Mouse (Mus musculus): ENCODE measurements at regions not wholly inside any gene's neighbourhood (a gene's known extent, or its start where the extent isn't known, plus 50 kb on each side); places are given as distances from the start of the nearest gene placed in this dataset.
A peak's percentile ranks its signal among the peaks of the same experiment; 100 is the strongest.

GRCm38 (mm10) chr13:58716584-58716983 lies 89.8 kb upstream of the Ntrk2 start:
- no peak for ATAC-seq (ENCODE audit: insufficient number of reproducible peaks, insufficient read depth, low FRiP score, low TSS enrichment)
- Histone ChIP-seq H3K4me2 (replicated peaks) (no peak overlapping the region), H3K36me3 (no peaks in the 10 kb centered on the region), H3K4me1 (no peaks in the 10 kb centered on the region), H3K4me3 (no peak overlapping the region), H3K9me3 (no peaks in the 10 kb centered on the region), H3K27ac (no peak overlapping the region), H3K27me3 (no peaks in the 10 kb centered on the region), H3K9ac (no peak overlapping the region)
- 78% methylated on average over 1 of the region's 1 CpGs for WGBS

DNA sequence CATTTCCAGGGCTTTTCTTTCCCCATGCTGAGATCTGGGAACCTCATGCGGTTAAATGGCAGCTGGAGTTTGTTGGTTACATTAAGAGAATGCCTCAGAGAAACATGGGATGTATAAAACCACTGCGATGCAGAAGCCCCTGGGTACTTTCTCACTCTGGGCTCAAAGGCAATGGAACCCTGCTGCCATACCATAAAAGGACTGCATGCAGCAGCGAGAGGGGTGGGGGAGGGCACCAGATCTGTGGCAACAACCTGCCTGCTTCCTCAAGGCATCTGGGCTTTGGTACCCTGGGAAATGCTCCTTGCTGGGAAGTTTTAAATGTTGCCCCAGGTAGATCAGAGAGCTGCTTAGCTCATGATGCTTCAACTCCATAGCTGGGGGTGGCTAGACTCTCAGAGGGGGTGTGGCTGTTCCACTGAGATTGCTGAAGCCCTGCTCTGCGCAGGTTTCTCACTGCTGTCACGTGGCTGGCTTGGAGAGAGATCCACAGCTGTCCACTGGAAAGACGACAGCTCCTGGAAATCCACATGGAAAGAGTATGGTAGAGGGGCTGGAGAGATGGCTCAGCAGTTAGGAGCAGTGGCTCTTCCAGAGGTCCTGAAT lies 75.8 kb upstream of the Ntrk2 start:
- ATAC-seq (ENCODE audit: insufficient number of reproducible peaks, insufficient read depth, low FRiP score, low TSS enrichment), result no peak
- H3K36me3 ChIP-seq, result no peaks in the 10 kb centered on the region
- H3K27ac ChIP-seq, result no peak overlapping the region
- peak overlapping the region; percentile 2; the same call in 1 of the 2 replicates for H3K4me2 ChIP-seq (replicated peaks)
- no peak overlapping the region for H3K9ac ChIP-seq
- no peak overlapping the region for H3K4me3 ChIP-seq
- WGBS, result 14% methylated on average over 6 of the region's 6 CpGs
- no peaks in the 10 kb centered on the region for H3K9me3 ChIP-seq
- H3K27me3 ChIP-seq, result no peaks in the 10 kb centered on the region
- H3K4me1 ChIP-seq, result peaks cover 6% of the 10 kb centered on the region; the same call in 1 of the 2 replicates

DNA sequence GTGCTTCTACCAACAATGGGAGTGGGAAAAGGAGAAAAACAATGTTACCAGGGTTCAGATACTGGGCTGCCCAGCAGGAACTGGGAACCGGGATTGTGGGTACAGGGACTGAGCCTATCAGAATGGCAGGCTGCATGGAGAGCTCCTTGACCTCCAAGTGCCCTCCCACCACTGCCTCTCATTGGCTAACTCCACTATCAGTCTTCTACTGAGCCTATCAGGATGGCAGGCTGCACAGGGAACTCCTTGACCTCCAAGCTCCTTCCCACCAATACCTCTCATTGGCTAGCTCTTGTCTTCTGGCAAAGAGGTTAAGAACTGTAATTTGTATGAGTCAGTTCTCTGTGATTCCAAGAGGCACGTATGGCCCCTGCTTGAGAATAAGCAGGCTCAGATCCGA lies 73.6 kb upstream of the Ntrk2 start:
- peaks cover 6% of the 10 kb centered on the region; the same call in 1 of the 2 replicates for H3K4me1 ChIP-seq
- H3K36me3 ChIP-seq, result no peaks in the 10 kb centered on the region
- H3K4me2 ChIP-seq (replicated peaks), result no peak overlapping the region
- H3K27me3 ChIP-seq, result no peaks in the 10 kb centered on the region
- ATAC-seq (ENCODE audit: insufficient number of reproducible peaks, insufficient read depth, low FRiP score, low TSS enrichment), result no peak
- H3K27ac ChIP-seq, result no peak overlapping the region
- H3K9ac ChIP-seq, result no peak overlapping the region
- 81% methylated on average over 3 of the region's 3 CpGs for WGBS
- no peaks in the 10 kb centered on the region for H3K9me3 ChIP-seq
- H3K4me3 ChIP-seq, result no peak overlapping the region

DNA sequence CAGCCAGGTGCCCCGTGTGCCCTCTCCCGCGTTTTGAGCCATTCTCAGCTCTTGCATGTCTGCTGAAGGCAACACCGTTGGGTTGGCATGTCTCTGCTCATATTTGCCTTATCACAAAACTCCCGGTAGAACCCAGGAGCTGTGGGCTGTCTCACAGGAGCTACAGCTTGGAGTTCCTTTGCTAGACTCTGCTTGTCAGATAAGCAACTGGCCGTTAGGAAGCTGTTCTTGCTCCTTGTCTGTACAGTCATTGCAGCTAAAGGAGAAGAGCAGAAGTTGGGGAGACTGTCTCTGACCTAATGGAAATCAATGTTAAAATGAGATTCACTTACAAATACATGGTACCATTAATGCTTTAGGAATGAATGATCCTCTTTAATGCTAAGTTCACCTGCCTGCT lies 72.8 kb upstream of the Ntrk2 start:
- no peaks in the 10 kb centered on the region for H3K9me3 ChIP-seq
- H3K36me3 ChIP-seq, result no peaks in the 10 kb centered on the region
- H3K4me3 ChIP-seq, result no peak overlapping the region
- no peaks in the 10 kb centered on the region for H3K27me3 ChIP-seq
- H3K4me1 ChIP-seq, result peaks cover 6% of the 10 kb centered on the region; the same call in 1 of the 2 replicates
- no peak overlapping the region for H3K9ac ChIP-seq
- 91% methylated on average over 6 of the region's 6 CpGs for WGBS
- ATAC-seq (ENCODE audit: insufficient number of reproducible peaks, insufficient read depth, low FRiP score, low TSS enrichment), result no peak
- H3K27ac ChIP-seq, result no peak overlapping the region
- no peak overlapping the region for H3K4me2 ChIP-seq (replicated peaks)

DNA sequence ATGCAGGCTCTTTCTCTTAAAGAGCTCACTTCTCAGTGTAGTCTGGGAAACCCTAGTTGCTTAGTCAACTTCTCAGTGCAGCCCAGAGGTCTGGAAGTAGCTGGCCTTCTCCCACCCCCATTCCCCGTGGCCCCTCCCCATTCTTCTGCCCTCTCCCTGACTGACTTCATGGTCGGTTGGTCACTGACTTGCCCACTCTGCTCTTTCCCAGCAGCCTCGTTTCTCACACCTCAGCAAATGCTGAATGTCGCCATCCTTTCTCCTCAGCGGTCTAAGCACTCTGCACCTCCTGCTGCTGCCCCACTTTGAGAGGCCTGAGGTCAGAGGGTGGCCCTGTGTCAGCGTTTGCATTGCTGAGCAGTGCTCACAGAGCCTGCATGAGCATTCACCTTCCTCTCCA lies 70.8 kb upstream of the Ntrk2 start:
- WGBS, result 16% methylated on average over 6 of the region's 6 CpGs
- no peak for ATAC-seq (ENCODE audit: insufficient number of reproducible peaks, insufficient read depth, low FRiP score, low TSS enrichment)
- Histone ChIP-seq H3K36me3 (no peaks in the 10 kb centered on the region), H3K9me3 (no peaks in the 10 kb centered on the region), H3K27me3 (no peaks in the 10 kb centered on the region), H3K9ac (no peak overlapping the region), H3K27ac (no peak overlapping the region), H3K4me1 (peaks cover 2% of the 10 kb centered on the region; the same call in 1 of the 2 replicates), H3K4me3 (no peak overlapping the region), H3K4me2 (replicated peaks) (no peak overlapping the region)

DNA sequence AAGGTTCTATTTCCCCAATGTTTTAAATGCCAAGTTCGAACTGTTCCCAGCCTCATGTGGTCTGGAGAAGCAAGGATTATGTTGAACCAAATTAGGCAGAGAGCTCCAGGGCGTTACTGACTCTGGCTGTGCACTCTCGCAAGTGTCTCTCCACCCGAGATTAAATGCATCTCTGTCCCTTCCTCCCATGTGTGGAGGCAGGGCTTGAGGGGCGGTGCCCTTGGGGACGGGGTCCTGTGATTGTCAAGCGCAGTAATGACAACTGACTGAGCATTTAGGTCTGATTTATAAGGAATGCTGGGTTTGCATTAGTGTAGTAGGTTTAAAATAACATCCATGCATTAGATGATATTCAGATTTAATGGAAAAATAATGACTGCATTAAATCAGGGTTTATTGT lies 65.6 kb upstream of the Ntrk2 start:
- Histone ChIP-seq H3K4me3 (no peak overlapping the region), H3K9me3 (no peaks in the 10 kb centered on the region), H3K36me3 (no peaks in the 10 kb centered on the region), H3K9ac (no peak overlapping the region), H3K4me2 (replicated peaks) (no peak overlapping the region), H3K4me1 (no peaks in the 10 kb centered on the region), H3K27me3 (0 out of 2 replicates have a peak, but pooled peaks cover 2% of the 10 kb centered on the region), H3K27ac (no peak overlapping the region)
- no peak for ATAC-seq (ENCODE audit: insufficient number of reproducible peaks, insufficient read depth, low FRiP score, low TSS enrichment)
- WGBS, result 59% methylated on average over 7 of the region's 7 CpGs

- Histone ChIP-seq H3K9ac (no peak overlapping the region), H3K36me3 (no peaks in the 10 kb centered on the region), H3K27ac (no peak overlapping the region), H3K4me2 (replicated peaks) (no peak overlapping the region), H3K4me1 (no peaks in the 10 kb centered on the region), H3K9me3 (no peaks in the 10 kb centered on the region), H3K27me3 (0 out of 2 replicates have a peak, but pooled peaks cover 2% of the 10 kb centered on the region), H3K4me3 (no peak overlapping the region)
- ATAC-seq (ENCODE audit: insufficient number of reproducible peaks, insufficient read depth, low FRiP score, low TSS enrichment), result no peak
- WGBS, result 91% methylated on average over 3 of the region's 3 CpGs
Measured at GRCm38 (mm10) chr13:58746056-58746455, 60.3 kb upstream of the Ntrk2 start.

DNA sequence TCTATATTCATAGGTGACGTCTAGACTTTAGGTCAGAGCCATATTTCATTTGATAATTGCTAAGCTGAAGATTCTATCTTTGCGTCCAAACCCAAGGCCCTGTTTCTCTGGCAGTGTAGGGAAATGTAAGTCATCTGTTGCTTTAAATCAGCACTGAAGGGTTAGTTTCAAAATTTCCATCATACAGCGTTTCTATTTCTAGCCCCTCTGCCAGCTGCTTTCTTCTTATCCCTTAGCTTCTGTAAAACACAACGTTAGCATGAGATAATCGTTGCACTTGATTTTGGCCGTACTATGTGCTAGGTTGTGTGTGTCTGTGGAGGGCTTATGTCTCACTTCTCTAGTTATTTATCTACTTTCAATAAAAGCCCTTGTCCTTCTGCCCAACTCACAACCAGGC lies 58.7 kb upstream of the Ntrk2 start:
- Histone ChIP-seq H3K9me3 (no peaks in the 10 kb centered on the region), H3K4me3 (no peak overlapping the region), H3K27me3 (0 out of 2 replicates have a peak, but pooled peaks cover 2% of the 10 kb centered on the region), H3K4me1 (peaks cover under 1% of the 10 kb centered on the region; the same call in 1 of the 2 replicates), H3K4me2 (replicated peaks) (no peak overlapping the region), H3K36me3 (no peaks in the 10 kb centered on the region), H3K27ac (no peak overlapping the region), H3K9ac (no peak overlapping the region)
- no peak for ATAC-seq (ENCODE audit: insufficient number of reproducible peaks, insufficient read depth, low FRiP score, low TSS enrichment)
- 87% methylated on average over 6 of the region's 6 CpGs for WGBS

DNA sequence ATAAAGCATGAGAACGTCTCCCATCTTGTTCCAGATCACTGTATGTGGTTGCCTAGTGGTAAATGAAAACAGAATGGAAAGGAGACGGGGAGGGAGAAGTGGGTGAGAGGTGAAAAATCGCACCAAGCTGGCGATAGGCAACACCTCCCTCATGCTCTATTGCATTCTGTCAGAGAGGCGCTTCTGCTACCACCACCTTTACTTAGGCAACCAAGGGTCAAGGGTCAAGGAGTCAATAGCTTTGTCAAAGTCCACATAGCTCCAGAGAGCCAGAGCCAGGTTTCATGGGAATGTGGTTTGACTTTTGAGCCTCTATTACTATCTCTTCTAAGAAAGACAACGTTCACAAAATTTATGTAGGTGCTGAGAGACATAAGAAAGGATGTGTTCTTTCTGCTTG lies 50.2 kb upstream of the Ntrk2 start:
- 78% methylated on average over 6 of the region's 6 CpGs for WGBS
- Histone ChIP-seq H3K4me2 (replicated peaks) (no peak overlapping the region), H3K9me3 (no peaks in the 10 kb centered on the region), H3K4me3 (no peak overlapping the region), H3K4me1 (peaks cover 4% of the 10 kb centered on the region; the same call in 1 of the 2 replicates), H3K27me3 (no peaks in the 10 kb centered on the region), H3K27ac (no peak overlapping the region), H3K9ac (no peak overlapping the region), H3K36me3 (no peaks in the 10 kb centered on the region)
- no peak for ATAC-seq (ENCODE audit: insufficient number of reproducible peaks, insufficient read depth, low FRiP score, low TSS enrichment)

Measured in embryonic facial prominence, embryonic 12.5 days (tissue).